Mouse (Mus musculus) heart, embryonic 16.5 days (tissue): ENCODE data around the gene Zdhhc17. TPM values are rescaled to one million over a fixed set of nuclear protein-coding genes. Genes with fewer than 3 reads are reported as not detected.
A peak's percentile ranks its signal among the peaks of the same experiment; 100 is the strongest.

Experiments used
- ATAC-seq: fragments of 200-750 bp; cut with Nextera tagmentation; replicated peaks from 2 replicates; pipeline ENCODE4 v1.8.0; 2017; ENCODE audit warnings: moderate number of reproducible peaks; ENCODE audit not compliant: insufficient read depth, low FRiP score; ENCODE audit errors: extremely low read depth
- H3K27ac ChIP-seq: fragments of 300-500 bp; sonication (generic); 2 replicates; pipeline ENCODE4 v1.5.1; 2014; ENCODE audit warnings: mild to moderate bottlenecking, low read length, control low read depth, moderate library complexity
- H3K27me3 ChIP-seq: fragments of 300-500 bp; sonication (generic); 2 replicates; pipeline ENCODE4 v1.6.1; 2014; ENCODE audit warnings: low read length, mixed read lengths; ENCODE audit not compliant: control insufficient read depth, insufficient read depth
- H3K36me3 ChIP-seq: fragments of 300-500 bp; sonication (generic); 2 replicates; pipeline ENCODE4 v1.6.1; 2014; ENCODE audit not compliant: control insufficient read depth, insufficient read depth
- H3K4me1 ChIP-seq: fragments of 300-500 bp; sonication (generic); 2 replicates; pipeline ENCODE4 v1.6.1; 2014; ENCODE audit warnings: low read length, mixed read lengths; ENCODE audit not compliant: control insufficient read depth, insufficient read depth
- H3K4me2 ChIP-seq: fragments of 300-500 bp; sonication (generic); 2 replicates; pipeline ENCODE4 v1.6.1; 2014; ENCODE audit warnings: low read depth, mild to moderate bottlenecking, control low read depth, low read length
- H3K4me3 ChIP-seq: fragments of 300-500 bp; sonication (generic); 2 replicates; pipeline ENCODE4 v1.5.1; 2014; ENCODE audit warnings: mild to moderate bottlenecking, control low read depth, low read length
- H3K9ac ChIP-seq: fragments of 300-500 bp; sonication (generic); 2 replicates; pipeline ENCODE4 v1.6.1; 2014; ENCODE audit warnings: low read length, control low read depth
- H3K9me3 ChIP-seq: fragments of 300-500 bp; sonication (generic); replicated peaks from 2 replicates; pipeline ENCODE4 v1.6.1; 2016; ENCODE audit warnings: low read length; ENCODE audit not compliant: control insufficient read depth
- WGBS: fragments of 180-500 bp; shearing (Covaris S2); extraction: QIAGEN DNeasy Blood & Tissue Kit; methylation state at CpG from one replicate; pipeline ENCODE4 v1.1.7; 2014; 5-methylcytosine and 5-hydroxymethylcytosine counted together
- polyA plus RNA-seq: library from polyadenylated mRNA; unstranded; fragments of >200 nt; fragmentation: Nextera tagmentation; extraction: Ambion mirVana; gene quantifications from 2 replicates; pipeline ENCODE4 v1.2.1, GENCODE M21; 2015

Gene Zdhhc17
- polyA plus RNA-seq, 1 experiment from 2014 or later = 19.1 TPM

GRCm38 (mm10) chr10:110940740-110941398 is 69.1 kb downstream of the Zdhhc17 start:
- WGBS = 78% methylated on average over 13 of the region's 13 CpGs
- Histone ChIP-seq H3K9me3 (no peaks in the 10 kb centered on the region), H3K4me2 (no peak overlapping the region), H3K4me3 (no peak overlapping the region), H3K27ac (no peak overlapping the region), H3K9ac (no peak overlapping the region), H3K4me1 (no peaks in the 10 kb centered on the region), H3K36me3 (peaks cover 33% of the 10 kb centered on the region), H3K27me3 (no peaks in the 10 kb centered on the region)
- ATAC-seq = no peak

DNA sequence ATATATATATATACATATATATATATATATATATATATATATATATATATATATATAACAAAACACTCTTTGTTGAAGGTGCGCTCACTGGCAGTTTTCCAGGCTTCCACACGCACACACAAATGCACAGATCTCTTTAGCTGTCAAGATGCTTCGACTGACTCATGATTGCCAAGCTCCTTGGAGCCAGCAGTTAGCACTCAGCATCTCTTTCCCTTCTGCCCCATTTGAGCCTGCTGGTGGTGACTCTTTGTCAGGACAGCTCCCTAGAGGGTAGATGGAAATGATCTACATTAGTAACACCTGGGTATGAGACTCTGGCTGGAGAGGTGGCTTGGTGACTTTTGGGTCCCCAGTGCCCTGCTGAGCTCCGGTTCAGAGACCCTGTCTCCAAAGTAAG is 70.2 kb downstream of the Zdhhc17 start:
- H3K4me1 ChIP-seq = peaks cover 4% of the 10 kb centered on the region; the same call in 1 of the 2 replicates
- H3K27me3 ChIP-seq = no peaks in the 10 kb centered on the region
- H3K4me3 ChIP-seq = no peak overlapping the region
- no peak overlapping the region for H3K9ac ChIP-seq
- H3K27ac ChIP-seq = no peak overlapping the region
- no peaks in the 10 kb centered on the region for H3K9me3 ChIP-seq
- no peak overlapping the region for H3K4me2 ChIP-seq
- H3K36me3 ChIP-seq = peaks cover 33% of the 10 kb centered on the region
- no peak for ATAC-seq
- WGBS = 69% methylated on average over 4 of the region's 4 CpGs

DNA sequence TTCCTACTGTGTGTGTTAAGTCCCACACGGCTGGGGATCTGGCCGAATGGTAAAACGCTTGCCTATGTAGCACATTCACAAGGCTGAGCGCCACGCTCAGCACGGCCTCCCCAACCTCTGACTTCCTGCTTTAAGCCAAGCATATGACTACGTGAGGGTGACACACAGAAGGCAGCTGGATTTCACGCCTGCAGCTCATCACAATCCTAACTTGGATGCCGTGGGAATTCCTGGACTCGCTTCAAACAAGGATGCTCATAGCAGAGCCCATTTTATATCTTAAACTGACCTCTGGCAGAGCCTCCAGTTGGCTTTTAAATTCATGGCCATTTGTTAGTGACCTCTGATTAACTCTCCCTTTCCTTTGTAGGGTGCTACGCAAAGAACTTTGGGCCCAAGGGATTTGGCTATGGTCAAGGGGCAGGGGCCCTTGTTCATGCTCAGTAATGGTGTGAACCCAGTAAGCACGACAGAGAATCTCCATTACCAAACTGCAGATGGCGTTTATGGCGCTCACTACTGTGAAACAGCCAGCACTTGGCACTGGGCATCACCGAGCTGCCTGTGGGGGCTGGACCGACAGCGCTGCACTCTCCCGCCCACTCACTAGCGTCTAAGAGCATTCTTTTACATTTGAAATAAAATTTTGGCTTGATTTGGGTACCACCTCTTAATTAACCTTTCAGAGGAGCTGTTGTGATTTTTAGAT is 70.9 kb downstream of the Zdhhc17 start:
- Histone ChIP-seq H3K4me2 (no peak overlapping the region), H3K9me3 (no peaks in the 10 kb centered on the region), H3K9ac (no peak overlapping the region), H3K27me3 (no peaks in the 10 kb centered on the region), H3K4me3 (no peak overlapping the region), H3K4me1 (peaks cover 4% of the 10 kb centered on the region; the same call in 1 of the 2 replicates), H3K27ac (no peak overlapping the region), H3K36me3 (peaks cover 30% of the 10 kb centered on the region)
- ATAC-seq = no peak
- 73% methylated on average over 19 of the region's 19 CpGs for WGBS

DNA sequence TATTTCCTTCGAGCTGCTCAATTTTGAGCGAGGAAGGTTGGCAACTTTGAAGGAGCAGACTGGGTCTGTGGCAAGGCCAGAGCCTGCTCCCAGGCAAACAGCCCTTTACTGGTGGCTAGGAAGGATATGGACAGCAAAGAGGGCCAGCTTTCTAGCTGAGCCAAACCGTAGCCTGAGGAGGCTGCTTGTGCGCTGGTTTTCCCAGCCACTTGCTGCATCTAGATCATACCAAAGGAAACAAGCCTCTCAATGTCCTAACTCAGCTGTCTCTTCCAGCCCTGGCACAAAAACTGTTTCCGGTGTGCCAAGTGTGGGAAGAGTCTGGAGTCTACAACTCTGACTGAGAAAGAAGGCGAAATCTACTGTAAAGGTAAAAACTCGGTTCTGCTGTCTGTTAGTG is 71.6 kb downstream of the Zdhhc17 start:
- H3K9ac ChIP-seq = no peak overlapping the region
- no peak overlapping the region for H3K4me3 ChIP-seq
- ATAC-seq = no peak
- no peaks in the 10 kb centered on the region for H3K9me3 ChIP-seq
- 93% methylated on average over 7 of the region's 7 CpGs for WGBS
- peaks cover 27% of the 10 kb centered on the region for H3K36me3 ChIP-seq
- H3K27me3 ChIP-seq = no peaks in the 10 kb centered on the region
- no peak overlapping the region for H3K4me2 ChIP-seq
- no peak overlapping the region for H3K27ac ChIP-seq
- peaks cover 4% of the 10 kb centered on the region; the same call in 1 of the 2 replicates for H3K4me1 ChIP-seq

GRCm38 (mm10) chr10:110935669-110936068 is 74.3 kb downstream of the Zdhhc17 start:
- Histone ChIP-seq H3K9me3 (no peaks in the 10 kb centered on the region), H3K4me2 (no peak overlapping the region), H3K9ac (no peak overlapping the region), H3K27ac (no peak overlapping the region), H3K36me3 (peaks cover 14% of the 10 kb centered on the region), H3K4me3 (no peak overlapping the region), H3K27me3 (no peaks in the 10 kb centered on the region), H3K4me1 (peaks cover 14% of the 10 kb centered on the region)
- ATAC-seq = no peak
- WGBS = 58% methylated on average over 7 of the region's 7 CpGs

- Histone ChIP-seq H3K4me1 (peaks cover 18% of the 10 kb centered on the region), H3K36me3 (peaks cover 13% of the 10 kb centered on the region), H3K9me3 (no peaks in the 10 kb centered on the region), H3K4me2 (no peak overlapping the region), H3K27me3 (no peaks in the 10 kb centered on the region), H3K4me3 (no peak overlapping the region), H3K9ac (no peak overlapping the region), H3K27ac (no peak overlapping the region)
- WGBS = 61% methylated on average over 11 of the region's 11 CpGs
- ATAC-seq = no peak
Observed at GRCm38 (mm10) chr10:110935081-110935480, 74.9 kb downstream of the Zdhhc17 start.

DNA sequence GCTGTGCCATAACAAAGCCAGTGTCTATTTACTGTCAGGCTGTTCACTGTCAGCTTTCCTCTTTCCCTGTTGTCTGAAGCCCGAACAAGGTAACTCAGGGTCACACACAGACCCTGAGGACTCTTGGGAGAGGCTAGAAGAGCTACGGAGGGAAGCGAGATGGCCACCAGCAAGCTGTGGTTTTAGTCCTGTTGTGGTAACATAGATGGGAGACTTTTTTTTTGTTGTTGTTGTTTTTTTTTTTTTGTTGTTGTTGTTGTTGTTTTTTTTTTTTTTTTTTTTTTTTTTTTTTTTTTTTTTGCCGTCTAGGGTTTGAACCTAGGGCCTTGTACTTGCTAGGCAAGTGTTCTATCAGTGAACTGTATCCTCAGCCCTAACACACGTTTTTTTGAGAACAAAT is 76.4 kb downstream of the Zdhhc17 start:
- no peak overlapping the region for H3K9ac ChIP-seq
- no peak overlapping the region for H3K27ac ChIP-seq
- no peak overlapping the region for H3K4me3 ChIP-seq
- peaks cover 33% of the 10 kb centered on the region for H3K4me1 ChIP-seq
- 73% methylated on average over 5 of the region's 5 CpGs for WGBS
- no peak for ATAC-seq
- H3K9me3 ChIP-seq = no peaks in the 10 kb centered on the region
- peaks cover 3% of the 10 kb centered on the region; the same call in 1 of the 2 replicates for H3K36me3 ChIP-seq
- no peak overlapping the region for H3K4me2 ChIP-seq
- no peaks in the 10 kb centered on the region for H3K27me3 ChIP-seq

- Histone ChIP-seq H3K27ac (peak overlapping the region; percentile 54), H3K36me3 (0 out of 2 replicates have a peak, but pooled peaks cover 2% of the 10 kb centered on the region), H3K27me3 (no peaks in the 10 kb centered on the region), H3K9ac (no peak overlapping the region), H3K4me3 (no peak overlapping the region), H3K4me2 (peak overlapping the region; percentile 34), H3K9me3 (no peaks in the 10 kb centered on the region), H3K4me1 (peaks cover 48% of the 10 kb centered on the region)
- 57% methylated on average over 20 of the region's 20 CpGs for WGBS
- peak; percentile 42; the same call in 1 of the 2 replicates for ATAC-seq
Observed at GRCm38 (mm10) chr10:110931913-110932560, 77.9 kb downstream of the Zdhhc17 start.
